Mouse (Mus musculus) embryonic fibroblast, embryonic 13.5 days (primary cell): Measurements from ENCODE around the gene Polr2l. TPM values are rescaled to one million over a fixed set of nuclear protein-coding genes. Genes with fewer than 3 reads are reported as not detected.

Source experiments
- H3K27ac ChIP-seq: 2 replicates; pipeline ENCODE4 v1.5.1; 2012; ENCODE audit warnings: low read length, control low read depth, inconsistent platforms; ENCODE audit not compliant: insufficient read depth
- H3K4me1 ChIP-seq: 2 replicates; pipeline ENCODE4 v1.6.1; 2011; ENCODE audit warnings: low read length; ENCODE audit not compliant: control insufficient read depth, insufficient read depth
- H3K4me3 ChIP-seq: 2 replicates; pipeline ENCODE4 v1.5.1; 2011; ENCODE audit warnings: mild to moderate bottlenecking, control low read depth, low read length; ENCODE audit not compliant: insufficient read depth
- CTCF ChIP-seq: IDR thresholded peaks from 2 replicates; pipeline ENCODE4 v1.5.1; 2011; ENCODE audit warnings: mild to moderate bottlenecking, control low read depth, low read length, moderate library complexity, borderline replicate concordance; ENCODE audit not compliant: insufficient read depth
- POLR2A ChIP-seq: IDR thresholded peaks from 2 replicates; pipeline ENCODE4 v1.6.1; 2011; ENCODE audit warnings: low read depth, mild to moderate bottlenecking, control low read depth, low read length, moderate library complexity
- polyA plus RNA-seq: library from polyadenylated mRNA; stranded (reverse); fragments of >200 nt; gene quantifications from 2 replicates; pipeline ENCODE4 v1.2.4, GENCODE M21; 2011; ENCODE audit warnings: low read depth; ENCODE audit not compliant: missing spikeins, insufficient read length

Polr2l gene
- polyA plus RNA-seq, 1 experiment: 13.1 TPM

DNA sequence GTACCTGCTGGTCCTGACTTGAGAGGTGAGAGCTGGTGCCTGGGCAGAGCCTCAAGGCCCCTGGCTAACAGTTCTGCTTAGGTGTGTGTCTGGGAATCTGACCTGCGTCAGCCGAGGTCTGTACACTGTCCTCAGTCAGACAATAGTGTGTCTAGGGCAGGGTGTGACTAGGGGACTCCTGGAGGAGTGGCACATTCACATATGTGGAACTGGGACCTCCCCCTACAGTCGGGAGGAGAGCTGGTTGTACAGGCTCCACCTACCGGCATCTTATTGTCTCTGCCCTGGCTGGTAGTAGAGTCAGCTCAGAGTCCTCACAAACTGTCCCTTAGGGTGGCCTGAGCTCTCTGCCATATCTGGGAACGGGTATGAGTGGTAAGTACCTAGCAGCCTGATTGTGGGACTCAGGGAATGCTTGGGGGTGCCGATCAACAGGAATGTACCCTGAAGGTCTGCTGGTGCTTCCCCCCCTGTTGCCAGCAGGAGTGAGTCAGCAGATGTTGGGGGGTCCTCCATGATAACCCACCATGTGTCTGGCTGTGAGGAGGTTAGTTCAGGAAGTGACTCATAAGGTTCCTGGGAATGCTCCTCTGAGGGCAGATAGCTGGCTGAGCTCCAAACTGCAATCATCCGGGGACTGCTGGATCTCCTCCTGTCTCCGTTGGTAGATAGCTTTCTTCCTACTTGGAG lies 6.3 kb downstream of the Polr2l start:
- H3K4me1 ChIP-seq: peaks cover 12% of the 10 kb centered on the region; the same call in 1 of the 2 replicates
- H3K27ac ChIP-seq: peak overlapping the region; percentile 93
- TF ChIP-seq CTCF (no peak), POLR2A (peak; percentile 97)
- H3K4me3 ChIP-seq: peak overlapping the region; percentile 98

DNA sequence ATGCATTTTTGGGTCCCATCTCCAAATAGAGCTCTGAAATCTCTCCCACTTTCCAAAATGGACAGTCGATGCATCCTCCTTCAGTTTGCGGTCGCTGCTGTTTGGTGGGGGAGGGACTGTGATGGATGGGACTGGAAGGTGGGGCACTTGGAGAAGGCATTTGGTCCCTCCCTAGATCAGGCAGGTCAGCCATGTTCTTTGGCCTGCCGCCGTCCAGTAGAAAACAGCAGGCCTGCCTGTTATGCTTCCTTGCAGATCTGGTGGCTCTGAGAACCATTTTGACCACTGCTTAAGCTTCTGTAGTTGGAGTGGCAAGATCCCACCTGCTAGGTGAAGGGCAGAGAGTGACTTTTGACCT lies 6.8 kb downstream of the Polr2l start:
- H3K27ac ChIP-seq: peak overlapping the region; percentile 93
- H3K4me3 ChIP-seq: peak overlapping the region; percentile 98
- peaks cover 8% of the 10 kb centered on the region; the same call in 1 of the 2 replicates for H3K4me1 ChIP-seq
- TF ChIP-seq POLR2A (no peak; the same call in 1 of the 2 replicates), CTCF (no peak)

DNA sequence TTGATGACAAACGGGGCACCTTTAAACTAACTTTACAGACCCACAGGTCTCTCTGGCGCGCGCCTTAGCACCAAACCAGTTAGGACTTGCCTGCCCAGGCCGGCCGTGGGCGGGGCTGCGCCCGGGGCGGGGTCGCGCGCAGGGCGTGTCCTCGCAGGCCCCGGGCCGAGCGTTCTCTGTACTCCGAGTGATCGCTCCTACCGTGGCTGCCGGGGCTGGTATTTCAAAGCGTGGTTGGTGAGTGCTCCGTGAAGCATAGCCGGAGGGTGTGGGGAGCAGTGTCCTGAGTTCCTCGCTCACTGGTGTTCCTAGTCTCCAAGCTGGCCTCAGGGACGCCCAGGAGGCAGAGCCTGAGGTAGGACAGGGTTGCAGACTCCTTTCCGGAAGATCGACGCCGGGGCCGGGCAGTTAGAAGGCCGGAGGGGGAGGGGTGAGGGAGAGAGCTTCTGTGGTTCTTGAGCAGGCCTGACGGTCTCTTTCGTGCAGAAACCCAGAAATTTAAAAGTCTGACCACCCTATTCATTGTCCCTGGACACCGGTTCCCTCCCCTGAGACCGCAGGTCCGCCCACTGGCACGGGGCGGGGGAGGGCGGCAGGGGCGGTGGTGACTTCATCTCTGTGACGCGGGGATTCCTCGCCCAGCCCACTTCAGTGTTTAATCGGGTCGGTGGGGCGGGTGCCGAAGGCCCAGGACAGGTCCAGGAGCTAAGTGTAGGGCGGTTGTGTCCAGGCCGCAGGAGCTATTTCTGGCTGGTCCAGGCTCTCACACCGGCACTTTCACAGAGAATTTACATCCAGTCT lies 7.5 kb downstream of the Polr2l start, which contains the start of gene Cd151:
Gene Cd151 (plus strand): TSS at position 163 of the 801 bp plus-strand sequence.
- Histone ChIP-seq H3K4me1 (peaks cover 9% of the 10 kb centered on the region; the same call in 1 of the 2 replicates), H3K27ac (peak within 1 kb of the TSS; percentile 93), H3K4me3 (peak within 1 kb of the TSS; percentile 98)
- TF ChIP-seq POLR2A (peak; percentile 87), CTCF (no peak)

- TF ChIP-seq POLR2A (no peak), CTCF (no peak)
- peak overlapping the region; percentile 93 for H3K27ac ChIP-seq
- H3K4me3 ChIP-seq: peak overlapping the region; percentile 98
- peaks cover 13% of the 10 kb centered on the region; the same call in 1 of the 2 replicates for H3K4me1 ChIP-seq
Measured at GRCm38 (mm10) chr7:141466607-141467148, 8.3 kb downstream of the Polr2l start.

DNA sequence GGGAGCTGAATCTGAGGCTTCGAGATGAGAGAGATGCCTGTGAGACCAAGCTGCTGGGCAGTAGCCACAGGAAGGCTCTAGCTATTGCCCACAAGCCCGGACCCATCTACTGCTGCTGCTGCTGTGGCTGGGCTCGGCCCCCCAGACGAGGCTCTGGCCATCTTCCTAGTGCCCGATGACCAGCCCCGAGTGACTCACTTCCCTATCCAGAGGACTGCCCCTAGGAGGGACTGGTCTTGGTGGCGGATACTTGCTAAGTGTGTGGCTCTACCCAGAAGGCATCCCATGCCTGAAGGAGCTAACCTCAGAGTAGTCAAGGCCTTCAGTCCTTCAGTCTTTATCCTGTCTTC lies 8.9 kb downstream of the Polr2l start:
- H3K4me1 ChIP-seq: peaks cover 13% of the 10 kb centered on the region; the same call in 1 of the 2 replicates
- H3K27ac ChIP-seq: peak overlapping the region; percentile 63
- TF ChIP-seq POLR2A (peak; percentile 59), CTCF (no peak)
- no peak overlapping the region for H3K4me3 ChIP-seq

DNA sequence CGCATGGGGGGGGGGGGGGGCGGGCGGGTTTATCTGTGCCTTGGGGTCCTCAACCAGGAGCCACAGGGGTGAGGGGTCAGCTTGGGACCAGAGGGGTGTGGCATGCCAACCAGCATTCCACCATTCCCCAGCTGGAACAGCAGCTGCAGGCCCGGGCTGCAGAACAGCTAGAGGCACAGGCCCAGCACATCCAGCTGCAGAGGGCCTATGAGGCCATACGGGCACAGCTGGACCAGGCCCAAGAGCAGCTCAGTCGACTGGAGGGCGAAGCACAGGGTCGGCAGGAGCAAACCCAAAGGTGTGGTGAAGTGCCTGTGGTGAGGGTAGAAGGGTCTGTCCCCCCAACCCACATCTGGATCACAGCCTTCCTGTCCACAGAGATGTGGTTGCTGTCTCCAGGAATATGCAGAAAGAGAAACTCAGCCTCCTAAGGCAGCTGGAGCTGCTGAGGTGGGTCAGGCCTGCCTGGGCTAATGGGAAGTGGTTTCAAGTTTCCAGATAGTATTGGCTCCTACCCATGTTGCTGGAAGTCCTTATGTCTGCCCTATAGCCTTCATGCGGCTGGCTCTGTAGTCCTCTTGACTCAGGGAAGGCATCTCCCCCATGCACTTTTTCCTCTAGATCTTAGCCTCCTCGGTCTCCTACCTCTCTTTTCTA lies 9.4 kb downstream of the Polr2l start:
- TF ChIP-seq POLR2A (no peak), CTCF (no peak)
- Histone ChIP-seq H3K27ac (peak overlapping the region; percentile 63), H3K4me1 (peaks cover 13% of the 10 kb centered on the region; the same call in 1 of the 2 replicates), H3K4me3 (no peak overlapping the region)

- Histone ChIP-seq H3K4me1 (peaks cover 13% of the 10 kb centered on the region; the same call in 1 of the 2 replicates), H3K4me3 (no peak overlapping the region), H3K27ac (no peak overlapping the region)
- TF ChIP-seq CTCF (no peak), POLR2A (no peak)
Measured at GRCm38 (mm10) chr7:141464603-141465201, 10.2 kb downstream of the Polr2l start.

DNA sequence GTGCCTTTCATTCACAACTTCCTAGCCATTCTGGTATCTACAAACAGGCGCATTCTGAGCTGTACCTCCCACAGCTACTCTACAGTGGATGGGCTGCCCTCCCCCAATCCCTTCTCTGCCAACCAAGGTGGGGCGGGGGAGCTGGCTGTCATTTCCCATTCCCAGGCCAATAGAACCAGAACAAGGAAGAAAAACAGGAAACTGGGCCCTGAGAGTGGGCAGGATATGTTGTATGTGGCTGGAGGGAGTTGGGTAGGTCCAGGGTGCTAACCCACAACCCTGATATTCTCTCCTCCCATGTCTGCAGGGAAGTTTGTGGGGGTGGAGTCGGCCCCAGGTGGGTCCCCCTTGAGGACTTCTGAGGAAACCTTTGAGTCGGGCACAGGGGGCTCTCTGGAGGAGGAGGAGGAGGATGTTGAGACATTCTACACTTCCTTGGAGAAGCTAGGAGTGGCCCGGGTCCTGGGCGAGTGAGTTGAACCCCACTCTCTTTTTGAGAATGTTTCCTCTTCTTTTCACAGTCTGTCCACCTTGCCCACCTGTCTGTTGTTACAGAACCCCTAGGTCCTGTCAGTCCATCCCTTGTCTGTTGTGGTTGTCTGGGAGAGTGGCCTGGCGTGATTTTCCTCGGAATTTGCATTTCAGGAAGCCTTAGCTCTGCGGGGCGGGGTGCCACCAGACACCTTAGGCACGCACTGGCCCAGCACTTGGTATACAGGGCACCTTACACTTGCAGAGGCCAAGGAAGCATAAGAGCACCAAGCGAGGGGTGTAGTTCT lies 10.9 kb downstream of the Polr2l start:
- Histone ChIP-seq H3K4me3 (no peak overlapping the region), H3K4me1 (peaks cover 13% of the 10 kb centered on the region; the same call in 1 of the 2 replicates), H3K27ac (no peak overlapping the region)
- TF ChIP-seq CTCF: no peak
- TF ChIP-seq POLR2A: no peak

- Histone ChIP-seq H3K27ac (no peak overlapping the region), H3K4me3 (no peak overlapping the region), H3K4me1 (peaks cover 13% of the 10 kb centered on the region; the same call in 1 of the 2 replicates)
- TF ChIP-seq CTCF (no peak), POLR2A (no peak)
Measured at GRCm38 (mm10) chr7:141462333-141462821, 12.6 kb downstream of the Polr2l start.
